Mouse (Mus musculus) intestine, embryonic 14.5 days (tissue): Measurements from ENCODE around the gene Foxn3. TPM values are rescaled to one million over a fixed set of nuclear protein-coding genes. Genes with fewer than 3 reads are reported as not detected.
A peak's percentile ranks its signal among the peaks of the same experiment; 100 is the strongest.

Experiments
- ATAC-seq: fragments of 200-750 bp; cut with Nextera tagmentation; replicated peaks from 2 replicates; pipeline ENCODE4 v1.8.0; 2017; ENCODE audit warnings: low read depth, moderate number of reproducible peaks, moderate TSS enrichment, moderate library complexity; ENCODE audit not compliant: low FRiP score, low TSS enrichment
- DNase-seq: peaks from one replicate; pipeline ENCODE4 v3.0.0-alpha.2; 2018; ENCODE audit warnings: low spot score
- H3K27ac ChIP-seq: fragments of 300-500 bp; sonication (generic); 2 replicates; pipeline ENCODE4 v1.5.1; 2014; ENCODE audit warnings: low read depth, mild to moderate bottlenecking, control low read depth
- H3K27me3 ChIP-seq: fragments of 300-500 bp; sonication (generic); replicated peaks from 2 replicates; pipeline ENCODE4 v1.6.1; 2014; ENCODE audit warnings: low read length, control low read depth; ENCODE audit not compliant: control insufficient read depth, insufficient read depth
- H3K36me3 ChIP-seq: fragments of 300-500 bp; sonication (generic); 2 replicates; pipeline ENCODE4 v1.6.1; 2014; ENCODE audit warnings: low read length, control low read depth; ENCODE audit not compliant: control insufficient read depth, insufficient read depth
- H3K4me1 ChIP-seq: fragments of 300-500 bp; sonication (generic); replicated peaks from 2 replicates; pipeline ENCODE4 v1.6.1; 2014; ENCODE audit warnings: low read length, control low read depth, mixed read lengths; ENCODE audit not compliant: control insufficient read depth, insufficient read depth
- H3K4me2 ChIP-seq: fragments of 300-500 bp; sonication (generic); 2 replicates; pipeline ENCODE4 v1.6.1; 2014; ENCODE audit warnings: low read length
- H3K4me3 ChIP-seq: fragments of 300-500 bp; sonication (generic); 2 replicates; pipeline ENCODE4 v1.5.1; 2014; ENCODE audit warnings: low read depth, low read length, control low read depth, mixed read lengths
- H3K9ac ChIP-seq: fragments of 300-500 bp; sonication (generic); 2 replicates; pipeline ENCODE4 v1.6.1; 2014; ENCODE audit warnings: mild to moderate bottlenecking, low read length
- H3K9me3 ChIP-seq: fragments of 300-500 bp; sonication (generic); 2 replicates; pipeline ENCODE4 v1.6.1; 2016; ENCODE audit warnings: low read length, control low read depth; ENCODE audit not compliant: control insufficient read depth
- WGBS: fragments of 180-500 bp; shearing (Covaris S2); extraction: QIAGEN DNeasy Blood & Tissue Kit; methylation state at CpG from one replicate; pipeline ENCODE4 v1.1.7; 2014; 5-methylcytosine and 5-hydroxymethylcytosine counted together
- polyA plus RNA-seq: library from polyadenylated mRNA; unstranded; fragments of >200 nt; fragmentation: Nextera tagmentation; extraction: Ambion mirVana; gene quantifications from 2 replicates; pipeline ENCODE4 v1.2.1, GENCODE M21; 2014

Foxn3 gene
- polyA plus RNA-seq, 1 experiment from 2014 or later, result 74.3 TPM

GRCm38 (mm10) chr12:99510759-99511158 lies 52.6 kb downstream of the Foxn3 start:
- no peak overlapping the region for H3K4me3 ChIP-seq
- DNase-seq, result no peak
- H3K27ac ChIP-seq, result no peak overlapping the region
- no peak overlapping the region for H3K9ac ChIP-seq
- H3K4me1 ChIP-seq, result no peaks in the 10 kb centered on the region
- 42% methylated on average over 5 of the region's 5 CpGs for WGBS
- no peaks in the 10 kb centered on the region for H3K27me3 ChIP-seq
- no peak overlapping the region for H3K4me2 ChIP-seq
- no peaks in the 10 kb centered on the region for H3K36me3 ChIP-seq
- ATAC-seq, result no peak
- H3K9me3 ChIP-seq, result no peaks in the 10 kb centered on the region

DNA sequence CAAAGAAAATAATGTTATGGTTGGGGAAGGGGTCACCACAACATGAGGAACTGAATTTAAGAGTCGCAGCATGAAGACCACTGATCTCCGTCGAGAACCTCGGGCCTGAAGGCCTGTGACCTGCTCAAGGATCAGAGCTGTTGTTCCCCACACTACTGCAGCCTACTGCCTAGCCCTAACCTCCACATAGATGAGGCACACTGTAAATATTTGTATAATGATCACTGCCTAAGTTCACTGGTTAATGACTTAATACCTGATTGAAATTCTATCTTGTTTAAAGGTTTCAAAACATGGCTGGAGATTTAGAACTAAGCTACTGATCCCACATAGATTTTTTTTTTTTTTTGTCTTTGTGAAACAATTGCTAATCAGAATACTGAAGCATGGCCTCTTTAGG lies 61.2 kb downstream of the Foxn3 start:
- DNase-seq (no peak), ATAC-seq (no peak)
- no peaks in the 10 kb centered on the region for H3K36me3 ChIP-seq
- H3K4me1 ChIP-seq, result no peaks in the 10 kb centered on the region
- no peak overlapping the region for H3K4me2 ChIP-seq
- 84% methylated on average over 4 of the region's 4 CpGs for WGBS
- no peaks in the 10 kb centered on the region for H3K9me3 ChIP-seq
- no peak overlapping the region for H3K27ac ChIP-seq
- no peak overlapping the region for H3K4me3 ChIP-seq
- H3K9ac ChIP-seq, result no peak overlapping the region
- no peaks in the 10 kb centered on the region for H3K27me3 ChIP-seq

GRCm38 (mm10) chr12:99498978-99499694 lies 64.2 kb downstream of the Foxn3 start:
- WGBS, result 62% methylated on average over 9 of the region's 9 CpGs

DNA sequence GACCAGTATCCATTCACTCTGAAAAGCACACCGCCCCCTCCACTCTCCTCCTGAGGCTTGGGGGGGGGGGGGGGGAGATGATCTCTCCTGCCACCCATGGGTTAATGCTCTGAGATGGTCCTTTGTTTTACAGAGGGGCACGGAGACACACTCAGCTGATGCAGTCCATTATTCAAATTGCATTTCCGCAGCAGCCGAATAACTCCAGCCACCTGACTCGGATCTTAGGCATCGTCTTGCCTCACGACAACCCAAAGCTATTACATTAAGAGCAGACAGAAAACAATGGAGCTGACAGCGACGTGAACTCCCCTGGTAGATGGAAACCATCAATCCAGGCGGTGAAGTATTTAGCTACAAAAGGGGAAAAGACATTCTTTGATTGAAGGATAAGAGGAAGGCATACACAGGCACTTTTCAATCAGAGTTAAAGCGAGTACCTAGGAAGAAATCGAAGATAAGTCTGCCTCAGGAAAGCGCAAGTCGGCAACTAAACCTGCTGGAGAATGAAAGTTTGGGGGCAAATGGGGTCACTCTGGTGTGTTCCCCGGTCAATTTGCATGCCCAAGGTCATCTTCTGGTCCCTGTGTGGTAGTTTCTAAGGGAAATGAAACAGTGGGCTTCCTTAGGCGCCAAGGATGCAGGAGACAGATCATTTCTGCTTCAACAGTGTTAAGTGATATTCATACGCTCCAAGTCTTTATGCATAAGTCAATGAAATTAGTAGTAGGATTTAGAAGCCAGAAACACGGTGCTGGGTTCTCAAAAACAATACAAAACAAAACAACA lies 65.0 kb downstream of the Foxn3 start:
- Histone ChIP-seq H3K9me3 (0 out of 2 replicates have a peak, but pooled peaks cover 3% of the 10 kb centered on the region), H3K36me3 (no peaks in the 10 kb centered on the region), H3K4me2 (no peak overlapping the region), H3K9ac (no peak overlapping the region), H3K27ac (no peak overlapping the region), H3K4me3 (no peak overlapping the region), H3K4me1 (no peaks in the 10 kb centered on the region), H3K27me3 (no peaks in the 10 kb centered on the region)
- DNase-seq (peak; percentile 44), ATAC-seq (no peak)
- WGBS, result 69% methylated on average over 18 of the region's 18 CpGs

More at GRCm38 (mm10) chr12:99498978-99499694, 64.2 kb downstream of the Foxn3 start:
- Histone ChIP-seq H3K27me3 (no peaks in the 10 kb centered on the region), H3K9ac (no peak overlapping the region), H3K4me2 (no peak overlapping the region), H3K27ac (no peak overlapping the region), H3K36me3 (no peaks in the 10 kb centered on the region), H3K4me3 (no peak overlapping the region), H3K4me1 (no peaks in the 10 kb centered on the region), H3K9me3 (0 out of 2 replicates have a peak, but pooled peaks cover under 1% of the 10 kb centered on the region)
- DNase-seq (no peak), ATAC-seq (no peak)

DNA sequence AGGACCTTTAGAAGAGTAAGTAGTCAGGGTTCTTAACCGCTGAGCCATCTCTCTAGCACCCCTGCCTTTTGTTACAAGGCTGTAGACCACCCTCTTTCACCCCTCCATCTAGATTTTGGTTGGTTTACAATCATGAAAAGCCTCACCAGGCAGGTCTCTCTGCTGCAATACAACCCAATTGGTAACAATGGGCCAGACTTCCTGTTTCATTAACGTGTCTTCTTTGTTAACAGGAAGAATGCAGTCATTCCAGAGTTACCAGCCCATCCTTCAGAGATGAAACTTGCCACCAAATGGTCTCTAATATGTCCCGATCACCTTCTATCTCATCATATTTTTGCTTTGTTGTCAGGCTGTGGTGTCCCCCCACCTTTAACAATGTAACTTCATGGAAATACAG lies 66.4 kb downstream of the Foxn3 start:
- WGBS, result 86% methylated on average over 3 of the region's 3 CpGs
- H3K4me3 ChIP-seq, result no peak overlapping the region
- no peak overlapping the region for H3K9ac ChIP-seq
- no peaks in the 10 kb centered on the region for H3K36me3 ChIP-seq
- no peaks in the 10 kb centered on the region for H3K4me1 ChIP-seq
- H3K27me3 ChIP-seq, result no peaks in the 10 kb centered on the region
- H3K9me3 ChIP-seq, result 0 out of 2 replicates have a peak, but pooled peaks cover 3% of the 10 kb centered on the region
- ATAC-seq (no peak), DNase-seq (no peak)
- no peak overlapping the region for H3K27ac ChIP-seq
- no peak overlapping the region for H3K4me2 ChIP-seq

- Histone ChIP-seq H3K4me2 (no peak overlapping the region), H3K36me3 (no peaks in the 10 kb centered on the region), H3K4me3 (no peak overlapping the region), H3K27ac (peak overlapping the region; percentile 43; the same call in 1 of the 2 replicates), H3K4me1 (no peaks in the 10 kb centered on the region), H3K9me3 (0 out of 2 replicates have a peak, but pooled peaks cover 3% of the 10 kb centered on the region), H3K27me3 (no peaks in the 10 kb centered on the region), H3K9ac (no peak overlapping the region)
- WGBS, result 70% methylated on average over 6 of the region's 6 CpGs
- ATAC-seq (no peak), DNase-seq (no peak)
Observed at GRCm38 (mm10) chr12:99490216-99490615, 73.2 kb downstream of the Foxn3 start.

DNA sequence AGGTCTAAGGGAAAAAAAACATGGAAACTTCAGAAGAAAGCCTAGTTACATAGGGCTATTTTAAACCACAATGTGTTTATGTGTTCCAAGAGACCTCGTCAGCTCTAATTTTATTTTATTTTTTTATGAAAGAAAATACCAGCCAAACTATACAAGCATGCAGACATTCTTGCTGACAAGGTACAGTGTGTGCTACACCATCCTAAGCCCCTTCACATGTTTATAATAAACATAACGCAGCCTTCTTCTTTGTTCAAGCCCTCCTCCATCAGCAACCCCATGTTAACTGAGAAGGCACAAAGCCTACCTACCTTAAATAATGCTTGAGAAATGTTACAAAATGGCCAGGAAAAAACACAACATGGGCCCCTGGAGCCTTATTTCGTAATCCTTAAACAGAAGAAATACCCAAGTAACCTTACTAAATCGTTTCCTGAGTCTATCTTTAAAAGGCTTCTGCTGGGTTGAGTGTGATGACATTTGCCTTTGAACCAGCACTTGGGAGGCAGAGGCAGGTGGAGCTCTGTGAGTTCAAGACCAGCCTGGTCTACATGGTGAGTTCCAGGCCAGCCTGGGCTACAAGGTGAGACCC lies 74.3 kb downstream of the Foxn3 start:
- ATAC-seq, result no peak
- no peaks in the 10 kb centered on the region for H3K27me3 ChIP-seq
- no peak overlapping the region for H3K4me2 ChIP-seq
- DNase-seq, result no peak
- no peak overlapping the region for H3K27ac ChIP-seq
- 0 out of 2 replicates have a peak, but pooled peaks cover 1% of the 10 kb centered on the region for H3K9me3 ChIP-seq
- H3K4me3 ChIP-seq, result no peak overlapping the region
- no peaks in the 10 kb centered on the region for H3K36me3 ChIP-seq
- WGBS, result 79% methylated on average over 4 of the region's 4 CpGs
- H3K9ac ChIP-seq, result no peak overlapping the region
- H3K4me1 ChIP-seq, result no peaks in the 10 kb centered on the region

- no peak overlapping the region for H3K4me3 ChIP-seq
- ATAC-seq (no peak), DNase-seq (no peak)
- WGBS, result 73% methylated on average over 3 of the region's 3 CpGs
- no peaks in the 10 kb centered on the region; the same call in 1 of the 2 replicates for H3K4me1 ChIP-seq
- no peaks in the 10 kb centered on the region for H3K36me3 ChIP-seq
- no peak overlapping the region for H3K4me2 ChIP-seq
- no peaks in the 10 kb centered on the region; the same call in 1 of the 2 replicates for H3K9me3 ChIP-seq
- no peaks in the 10 kb centered on the region for H3K27me3 ChIP-seq
- H3K9ac ChIP-seq, result no peak overlapping the region
- H3K27ac ChIP-seq, result no peak overlapping the region
Observed at GRCm38 (mm10) chr12:99480372-99480771, 83.0 kb downstream of the Foxn3 start.
